Mouse (Mus musculus) layer of hippocampus, adult 9-10 months (tissue): ENCODE measurements around the gene Tmem39a.

Experiments used
- DNase-seq: peaks from one replicate; pipeline ENCODE4 v3.0.0; 2022; ENCODE audit warnings: low spot score

The Tmem39a gene

GRCm38 (mm10) chr16:38591506-38591905 is 33.0 kb downstream of the Tmem39a start:
- DNase-seq: no peak

GRCm38 (mm10) chr16:38592026-38592678 is 33.7 kb downstream of the Tmem39a start:
- no peak for DNase-seq

DNA sequence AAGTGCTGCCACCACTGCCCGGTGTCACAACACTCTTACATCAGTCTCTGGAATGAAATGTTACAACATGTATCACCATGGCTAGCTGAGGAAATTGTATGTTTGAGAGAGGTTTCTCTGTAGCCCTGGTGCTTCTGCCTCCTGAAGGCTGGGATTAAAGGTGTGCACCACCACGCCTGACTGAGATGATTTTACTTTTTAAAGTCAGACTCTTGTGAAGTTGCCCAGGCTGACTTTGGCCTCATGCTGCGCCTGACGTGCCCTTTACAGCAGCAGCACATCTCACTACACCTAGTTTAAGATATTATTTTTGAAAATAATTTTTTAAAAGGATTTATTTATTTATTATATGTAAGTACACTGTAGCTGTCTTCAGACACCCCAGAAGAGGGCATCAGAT is 34.4 kb downstream of the Tmem39a start:
- DNase-seq: no peak

DNA sequence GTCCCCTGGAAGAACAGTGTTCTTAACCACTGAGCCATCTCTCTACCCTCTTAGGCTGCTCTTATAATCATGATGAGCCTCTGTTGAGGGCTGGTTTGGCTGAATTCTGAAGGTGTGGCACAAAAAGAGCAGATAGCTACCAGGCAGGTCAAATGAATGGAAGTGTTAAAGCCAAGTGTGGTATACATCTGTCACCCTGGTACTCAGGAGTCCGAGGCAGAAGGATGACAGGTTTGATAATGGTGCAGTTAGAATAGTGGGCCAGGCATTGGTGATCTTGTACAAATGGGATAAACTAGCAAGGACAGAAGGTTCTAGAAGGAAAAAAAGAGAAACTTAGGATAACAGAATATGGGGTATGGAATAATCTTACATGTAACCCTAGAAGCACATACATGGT is 35.9 kb downstream of the Tmem39a start:
- no peak for DNase-seq

DNA sequence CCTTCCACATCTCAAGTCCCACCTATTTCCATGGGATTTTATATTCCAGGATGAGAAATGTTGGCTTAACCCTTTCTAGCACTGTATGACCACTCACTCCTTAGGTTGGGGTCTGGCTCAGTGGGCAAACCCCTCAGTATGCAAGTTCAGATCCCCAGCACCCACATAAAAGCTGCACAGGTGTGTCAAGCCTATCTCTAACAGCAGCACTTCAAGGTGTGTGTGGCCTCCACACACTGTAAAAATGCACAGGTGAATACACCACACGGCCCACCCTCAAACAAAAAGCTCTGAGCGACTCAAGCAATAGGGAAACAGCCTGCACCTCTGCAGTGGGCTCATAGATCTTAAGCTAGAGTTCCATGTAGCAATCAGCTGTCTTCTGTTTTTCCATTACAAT is 37.6 kb downstream of the Tmem39a start:
- no peak for DNase-seq

DNA sequence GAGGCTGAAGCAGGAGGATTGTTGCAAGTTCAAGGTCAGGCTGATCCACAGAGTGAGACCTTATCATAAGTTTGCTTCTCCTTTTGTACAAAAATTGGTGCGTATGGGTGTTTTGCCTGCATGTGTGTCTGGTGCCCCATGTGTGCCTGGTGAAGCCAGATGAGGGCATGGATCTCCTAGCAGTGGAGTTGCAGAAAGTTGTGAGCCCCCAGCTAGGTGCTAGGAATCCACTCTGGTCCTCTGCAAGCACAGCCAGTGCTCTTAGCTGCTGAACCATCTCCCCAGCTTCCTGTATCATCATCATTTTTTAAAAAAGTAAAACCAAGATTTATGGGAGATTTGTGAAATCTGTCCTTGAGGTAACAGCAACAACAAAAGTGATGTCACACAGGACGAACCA is 38.2 kb downstream of the Tmem39a start:
- DNase-seq: no peak

DNA sequence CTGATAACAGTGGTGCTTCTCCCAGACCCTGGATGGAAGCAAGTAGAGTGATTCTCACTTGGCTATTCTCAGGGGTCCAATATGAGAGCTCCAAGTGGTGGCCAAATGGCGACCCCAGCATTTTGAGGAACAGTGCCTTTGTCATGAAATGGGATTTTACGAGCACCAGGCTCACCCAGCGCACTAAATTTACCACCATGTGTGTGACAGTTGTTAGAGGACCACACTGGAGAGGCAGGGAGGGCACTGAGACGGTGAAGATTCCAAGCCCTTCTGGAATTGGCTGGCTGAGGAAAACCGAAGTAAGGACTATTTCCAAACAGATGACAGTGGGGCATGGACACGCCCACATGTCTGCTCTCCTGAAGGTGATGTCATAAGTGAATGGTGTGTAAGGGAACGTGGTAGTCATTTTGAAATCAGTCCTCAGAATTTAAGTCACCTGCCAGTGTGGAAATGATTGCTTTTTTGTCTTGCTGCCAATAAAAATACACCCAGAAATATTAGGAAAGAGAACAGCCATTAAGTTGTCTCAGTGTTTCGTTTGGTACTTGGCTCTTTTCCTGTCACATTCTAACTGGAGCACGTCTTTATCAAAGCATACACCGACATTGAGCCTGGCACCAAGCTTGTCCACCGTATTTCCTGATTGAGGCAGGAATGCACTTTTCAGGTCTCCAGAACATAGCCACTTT is 40.6 kb downstream of the Tmem39a start:
- DNase-seq: no peak

DNA sequence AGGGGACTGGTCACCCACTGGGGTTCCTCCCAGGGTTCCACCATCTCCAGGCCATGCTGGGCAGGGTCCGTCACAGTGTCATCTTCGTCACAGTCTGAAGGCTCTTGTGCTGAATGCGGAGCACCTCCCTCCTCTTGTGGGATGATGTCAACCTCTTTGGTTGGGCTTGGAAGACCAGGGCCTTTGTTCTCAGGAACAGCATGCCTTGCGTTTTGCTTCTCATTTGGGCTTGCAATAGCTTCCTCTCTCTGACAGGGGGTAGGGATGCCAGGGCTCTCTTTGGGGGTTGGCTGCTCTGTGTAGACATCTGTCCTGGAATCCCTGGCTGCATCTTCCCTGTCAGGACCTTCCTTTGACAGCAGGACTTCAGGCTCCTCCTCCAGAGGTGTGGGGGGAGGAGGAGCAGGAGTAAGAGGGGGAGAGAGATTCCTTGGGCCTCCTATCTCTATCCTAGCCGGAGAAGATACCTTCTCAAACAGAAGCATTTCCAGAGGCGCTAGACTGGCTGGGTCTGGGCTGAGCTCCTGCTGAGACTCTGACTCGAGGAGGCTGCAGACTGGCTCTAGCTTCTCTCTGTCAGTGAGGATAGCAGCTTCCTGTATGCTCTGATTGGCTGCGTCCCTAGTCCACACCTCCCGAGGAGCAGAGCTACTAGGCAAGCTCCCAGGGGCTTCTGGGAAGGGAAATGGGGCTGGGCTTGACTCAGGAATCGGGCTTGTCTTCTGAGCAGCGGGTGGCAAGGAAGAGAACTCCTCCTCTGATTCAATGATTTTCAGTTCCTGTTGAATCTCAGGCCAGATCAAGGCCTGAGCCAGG is 44.7 kb downstream of the Tmem39a start:
- peak; percentile 41 for DNase-seq

DNA sequence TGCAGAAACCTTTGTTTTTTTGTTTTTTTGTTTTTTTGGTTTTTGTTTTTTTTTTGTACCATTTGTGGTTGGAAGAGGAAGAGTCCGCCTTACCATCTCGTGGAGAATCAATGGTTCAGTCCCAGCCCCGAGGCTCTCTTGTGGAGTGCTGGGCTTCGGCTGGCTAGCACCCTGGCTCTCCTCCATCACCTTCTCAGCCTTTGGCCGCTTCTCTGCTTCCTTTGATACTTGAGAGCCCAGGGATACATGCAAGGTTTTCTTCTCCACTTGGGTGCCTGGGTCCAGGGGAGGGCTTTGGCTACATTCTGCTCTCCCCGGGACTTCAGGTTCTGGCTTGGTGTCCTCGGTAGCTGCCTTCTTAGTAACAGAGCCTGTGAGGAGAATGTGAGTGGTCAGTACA is 48.0 kb downstream of the Tmem39a start:
- DNase-seq: no peak

- no peak for DNase-seq
Observed at GRCm38 (mm10) chr16:38608687-38609086, 50.2 kb downstream of the Tmem39a start.

DNA sequence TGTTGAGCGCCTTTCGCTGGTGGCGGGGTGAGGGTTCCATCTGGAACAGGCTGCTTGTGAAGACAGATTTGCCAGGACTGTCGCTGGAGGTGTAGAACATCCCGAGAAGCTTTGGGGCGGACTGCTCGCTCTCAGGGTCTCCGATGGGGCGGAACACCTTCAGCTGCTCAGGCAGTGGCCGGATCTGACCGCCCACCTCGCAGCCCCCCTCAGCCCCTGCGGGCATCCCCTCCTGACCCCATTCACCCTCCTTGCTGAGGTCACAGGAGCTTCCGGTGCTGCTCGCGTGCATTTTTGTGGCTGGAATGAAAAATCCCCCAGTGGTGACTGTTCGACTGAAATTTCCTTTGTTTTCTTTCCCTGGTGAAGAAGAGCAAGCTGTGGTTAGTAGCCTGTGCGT is 50.6 kb downstream of the Tmem39a start:
- no peak for DNase-seq

GRCm38 (mm10) chr16:38612646-38613045 is 54.1 kb downstream of the Tmem39a start:
- DNase-seq: no peak

GRCm38 (mm10) chr16:38613646-38614045 is 55.1 kb downstream of the Tmem39a start:
- no peak for DNase-seq

DNA sequence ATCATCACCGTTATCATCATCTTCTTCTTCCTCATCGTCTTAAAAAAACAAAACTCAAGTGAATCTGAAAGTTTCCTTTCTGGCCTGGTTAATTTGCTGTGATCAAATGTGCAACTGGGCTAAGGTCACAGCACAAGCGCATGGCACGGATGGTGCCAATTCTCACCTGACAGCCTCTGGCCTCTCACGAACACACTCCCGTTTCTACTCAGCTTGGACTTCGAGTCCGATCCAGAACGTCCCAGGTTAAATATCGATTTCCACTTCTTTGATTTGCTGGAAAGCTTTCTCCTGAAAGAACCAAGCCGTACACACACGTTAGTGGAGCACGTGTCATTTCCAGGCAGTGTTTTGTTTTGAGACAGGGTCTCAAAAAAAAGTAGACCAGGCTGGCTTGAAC is 59.5 kb downstream of the Tmem39a start:
- no peak for DNase-seq

- DNase-seq: peak; percentile 83
Observed at GRCm38 (mm10) chr16:38619054-38619453, 60.6 kb downstream of the Tmem39a start.

GRCm38 (mm10) chr16:38620696-38621450 is 62.4 kb downstream of the Tmem39a start:
- DNase-seq: no peak

DNA sequence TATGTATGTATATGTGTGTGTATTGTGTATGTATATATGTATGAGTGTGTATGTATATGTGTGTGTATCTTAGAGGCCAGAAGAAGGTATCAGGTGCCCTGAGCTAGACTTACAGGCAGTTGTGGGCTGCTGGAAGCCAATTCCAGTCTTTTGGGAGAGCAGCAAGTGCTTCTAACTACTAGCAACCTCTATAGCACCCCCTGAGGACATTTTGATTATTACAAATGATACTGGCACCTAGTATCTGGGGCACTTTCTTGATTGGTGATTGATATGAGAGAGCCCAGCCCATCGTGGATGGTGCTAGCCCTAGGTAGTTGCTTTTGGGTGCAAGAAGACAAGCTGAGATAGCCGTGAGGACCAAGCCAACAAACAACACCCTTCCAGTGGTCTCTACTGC is 63.8 kb downstream of the Tmem39a start:
- DNase-seq: no peak

- no peak for DNase-seq
Observed at GRCm38 (mm10) chr16:38624303-38624702, 65.8 kb downstream of the Tmem39a start.

DNA sequence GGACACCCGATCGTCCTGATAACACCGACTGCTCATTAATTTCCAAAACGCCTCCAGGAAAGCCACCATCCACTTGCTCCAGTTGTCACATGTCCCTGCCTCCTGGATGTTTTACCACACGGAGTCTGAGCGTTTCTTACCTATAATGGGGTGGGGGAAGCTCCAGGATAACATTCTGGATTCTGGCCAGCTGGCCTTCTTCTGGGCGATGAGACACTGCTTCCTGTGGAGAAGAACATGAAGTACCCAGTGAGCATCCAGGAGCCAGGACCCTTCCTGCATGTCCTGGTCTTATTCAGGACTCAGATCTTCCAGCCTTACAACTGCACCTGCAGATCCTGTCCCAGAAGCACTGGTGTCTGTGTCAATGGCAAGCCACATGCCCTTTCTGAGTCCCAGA is 66.9 kb downstream of the Tmem39a start:
- no peak for DNase-seq

GRCm38 (mm10) chr16:38625811-38626369 is 67.4 kb downstream of the Tmem39a start:
- no peak for DNase-seq

GRCm38 (mm10) chr16:38632147-38632546 is 73.6 kb downstream of the Tmem39a start:
- peak; percentile 47 for DNase-seq

- DNase-seq: no peak
Observed at GRCm38 (mm10) chr16:38635833-38636390, 77.4 kb downstream of the Tmem39a start.
